Mouse (Mus musculus) ES-E14 (cell line): Measurements from ENCODE around the gene Kdm4b. TPM values are rescaled to one million over a fixed set of nuclear protein-coding genes. Genes with fewer than 3 reads are reported as not detected.

Source experiments
- DNase-seq: peaks from one replicate; pipeline ENCODE4 v3.0.0-alpha.2; 2013; ENCODE audit warnings: low read depth, low spot score
- H3K27ac ChIP-seq: 2 replicates; pipeline ENCODE4 v1.5.1; 2012; ENCODE audit warnings: low read depth, mild to moderate bottlenecking, low read length, moderate library complexity, mixed read lengths; ENCODE audit not compliant: poor library complexity, insufficient read depth, severe bottlenecking
- H3K36me3 ChIP-seq: 2 replicates; pipeline ENCODE4 v1.6.1; 2012; ENCODE audit warnings: mild to moderate bottlenecking, low read length, moderate library complexity, mixed read lengths; ENCODE audit not compliant: control insufficient read depth, poor library complexity, insufficient read depth, severe bottlenecking
- H3K4me1 ChIP-seq, 2 experiments: fragments of 150-350 bp in 1 of 2; sonication (generic) in 1 of 2; 2 replicates each; pipeline ENCODE4 v1.6.1; 2012; ENCODE audit warnings: low read length in 2 of 2, mild to moderate bottlenecking in 1 of 2, mixed read lengths in 1 of 2; ENCODE audit not compliant: control insufficient read depth in 2 of 2, insufficient read depth in 2 of 2, poor library complexity in 1 of 2
- H3K4me3 ChIP-seq, 2 experiments: fragments of 150-350 bp in 1 of 2; sonication (generic) in 1 of 2; 2 replicates each; pipeline ENCODE4 v1.5.1; 2012; ENCODE audit warnings: low read length in 2 of 2, low read depth in 1 of 2, mild to moderate bottlenecking in 1 of 2, mixed read lengths in 1 of 2; ENCODE audit not compliant: insufficient read depth in 1 of 2, poor library complexity in 1 of 2, severe bottlenecking in 1 of 2
- H3K9ac ChIP-seq: 2 replicates; pipeline ENCODE4 v1.6.1; 2012; ENCODE audit warnings: low read depth, mild to moderate bottlenecking, low read length, mixed read lengths; ENCODE audit not compliant: poor library complexity, insufficient read depth, severe bottlenecking
- H3K9me3 ChIP-seq: fragments of 150-350 bp; sonication (generic); 2 replicates; pipeline ENCODE4 v1.6.1; 2012; ENCODE audit warnings: low read depth, mild to moderate bottlenecking, low read length; ENCODE audit not compliant: control insufficient read depth, insufficient read depth
- CHD2 ChIP-seq: IDR thresholded peaks from 2 replicates; pipeline ENCODE4 v1.6.1; 2014; ENCODE audit warnings: mild to moderate bottlenecking, low read depth, low read length, inconsistent platforms
- HCFC1 ChIP-seq: IDR thresholded peaks from 2 replicates; pipeline ENCODE4 v1.6.1; 2012; ENCODE audit warnings: low read length, inconsistent platforms, borderline replicate concordance; ENCODE audit not compliant: insufficient read depth
- MAFK ChIP-seq: IDR thresholded peaks from 2 replicates; pipeline ENCODE4 v1.6.1; 2014; ENCODE audit warnings: mild to moderate bottlenecking, low read depth, low read length, inconsistent platforms; ENCODE audit not compliant: insufficient read depth
- ZC3H11A ChIP-seq: IDR thresholded peaks from 2 replicates; pipeline ENCODE4 v1.6.1; 2012; ENCODE audit warnings: low read depth, mild to moderate bottlenecking, inconsistent platforms, low read length, borderline replicate concordance
- ZNF384 ChIP-seq: IDR thresholded peaks from 2 replicates; pipeline ENCODE4 v1.6.1; 2012; ENCODE audit warnings: low read depth, low read length, inconsistent platforms
- in situ Hi-C, 2 experiments: fragments of 600-800 bp; cut with MboI; formaldehyde crosslinking; loops; one replicate each; pipeline ENCODE4 v1.15.1; 2025; ENCODE audit warnings: low sequenced_read_pairs in 2 of 2, inconsistent platforms in 1 of 2; ENCODE audit not compliant: unreplicated experiment in 2 of 2
- total RNA-seq: library from RNA; depleted of rRNA; stranded (reverse); fragments of 300-350 nt; gene quantifications from 2 replicates; pipeline ENCODE4 v1.2.3, GENCODE M21; 2012

The Kdm4b gene
- total RNA-seq, 1 experiment: 21.1 TPM

DNA sequence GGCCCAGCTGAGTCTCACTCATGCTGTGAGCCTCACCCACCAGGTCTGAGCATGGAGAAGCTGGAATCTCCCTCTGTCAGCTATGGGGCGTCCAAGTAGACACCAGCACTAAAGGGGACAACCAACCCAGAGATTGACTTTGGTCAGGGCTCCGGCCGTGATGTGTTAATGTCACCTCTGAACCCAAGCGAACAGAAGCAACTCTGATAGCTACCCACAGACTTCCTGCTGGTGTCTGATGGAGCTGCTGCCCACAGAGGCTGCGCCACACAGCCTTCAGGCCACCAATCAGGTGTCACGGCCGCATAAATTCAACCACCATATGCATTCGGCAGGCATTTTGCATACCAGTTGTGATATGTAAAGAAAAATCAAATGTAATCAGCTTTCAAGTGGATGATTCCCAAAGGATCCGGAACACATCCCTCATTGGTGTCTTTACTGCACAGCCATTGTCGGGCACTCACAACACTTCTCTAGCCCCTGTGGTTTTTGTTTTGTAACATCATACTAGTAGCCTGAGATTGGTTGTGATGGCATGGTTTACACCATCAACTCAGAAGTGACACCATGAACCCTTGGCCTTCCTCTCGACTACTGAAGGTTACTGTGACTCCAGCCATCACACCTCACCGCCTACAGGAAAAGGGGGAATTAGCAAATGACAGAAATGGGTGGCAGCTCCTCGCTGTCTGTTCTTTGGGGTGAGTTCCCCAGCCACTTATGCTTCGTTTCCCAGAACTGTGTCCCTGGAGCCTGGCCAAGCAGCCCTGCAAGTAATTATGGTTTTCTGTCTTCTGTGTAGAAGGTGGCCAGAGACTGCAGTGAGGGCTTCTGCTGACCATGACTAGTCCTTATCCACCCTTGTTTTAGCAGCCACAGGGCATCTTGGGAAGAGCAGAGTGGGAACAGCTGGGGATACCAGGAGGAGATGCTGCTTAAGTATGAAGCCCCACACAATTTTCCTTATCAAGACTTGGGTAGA is 80.3 kb downstream of the Kdm4b start:
- Histone ChIP-seq H3K9me3 (no peaks in the 10 kb centered on the region), H3K9ac (no peak overlapping the region), H3K36me3 (peaks cover 12% of the 10 kb centered on the region; the same call in 1 of the 2 replicates), H3K27ac (no peak overlapping the region), H3K4me1 (peaks cover 0 to 5% of the 10 kb centered on the region in 2 experiments; a peak in 1 of 4 replicates), H3K4me3 (no peak overlapping the region)
- in situ Hi-C loops: no loop called here
- TF ChIP-seq ZC3H11A (no peak), HCFC1 (no peak), CHD2 (no peak), MAFK (no peak), ZNF384 (no peak)
- DNase-seq: no peak

DNA sequence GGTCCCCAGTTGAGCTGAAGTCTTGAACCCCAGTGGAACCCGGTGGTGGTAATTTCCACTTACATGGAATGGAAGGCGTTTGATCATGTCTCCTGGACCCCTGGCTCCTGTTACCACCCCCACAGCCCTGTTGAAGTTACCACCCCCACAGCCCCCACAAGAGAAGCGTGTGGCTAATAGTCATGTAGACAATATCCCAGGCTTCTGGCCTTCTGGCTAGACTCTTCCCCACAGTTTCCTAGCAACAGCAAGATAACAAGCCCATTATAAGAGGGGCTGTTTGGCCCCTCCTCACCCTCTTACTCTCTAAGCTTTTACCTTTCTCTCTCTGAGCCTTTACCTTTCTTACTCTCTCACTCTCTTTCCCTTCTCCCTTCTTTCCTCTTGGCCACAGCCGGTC is 81.0 kb downstream of the Kdm4b start:
- Histone ChIP-seq H3K9me3 (no peaks in the 10 kb centered on the region), H3K36me3 (peaks cover 13% of the 10 kb centered on the region; the same call in 1 of the 2 replicates), H3K4me1 (peaks cover 0 to 5% of the 10 kb centered on the region in 2 experiments; a peak in 1 of 4 replicates), H3K27ac (no peak overlapping the region), H3K9ac (no peak overlapping the region), H3K4me3 (no peak overlapping the region)
- no peak for DNase-seq
- TF ChIP-seq CHD2 (no peak), HCFC1 (no peak), ZC3H11A (no peak), ZNF384 (no peak), MAFK (no peak)
- in situ Hi-C loops: no loop called here

DNA sequence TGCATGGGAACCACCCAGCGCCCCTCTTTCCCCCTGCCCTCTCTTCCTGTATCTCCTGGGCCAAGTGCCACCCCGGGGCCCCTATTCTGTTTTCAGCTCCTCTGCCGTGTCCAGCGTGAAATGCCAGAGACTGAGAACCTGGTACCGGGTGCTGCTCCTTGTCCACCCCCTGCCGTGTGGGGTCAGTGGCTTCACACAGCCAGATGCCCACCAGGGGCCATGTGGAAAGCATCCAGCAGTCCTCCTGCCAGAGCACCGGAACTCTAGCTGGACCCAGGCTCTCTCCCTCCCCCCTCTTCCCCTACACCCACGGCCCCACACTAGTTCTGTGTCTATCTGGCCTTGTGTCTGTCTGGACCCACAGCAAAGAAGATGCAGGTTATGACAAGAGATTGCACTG is 81.5 kb downstream of the Kdm4b start:
- Histone ChIP-seq H3K9me3 (no peaks in the 10 kb centered on the region), H3K4me3 (no peak overlapping the region), H3K36me3 (peaks cover 14% of the 10 kb centered on the region; the same call in 1 of the 2 replicates), H3K27ac (no peak overlapping the region), H3K4me1 (peaks cover 0 to 5% of the 10 kb centered on the region in 2 experiments; a peak in 1 of 4 replicates), H3K9ac (no peak overlapping the region)
- in situ Hi-C loops: no loop called here
- no peak for TF ChIP-seq CHD2
- no peak for TF ChIP-seq HCFC1
- TF ChIP-seq ZNF384: no peak
- no peak for TF ChIP-seq ZC3H11A
- no peak for TF ChIP-seq MAFK
- no peak for DNase-seq

DNA sequence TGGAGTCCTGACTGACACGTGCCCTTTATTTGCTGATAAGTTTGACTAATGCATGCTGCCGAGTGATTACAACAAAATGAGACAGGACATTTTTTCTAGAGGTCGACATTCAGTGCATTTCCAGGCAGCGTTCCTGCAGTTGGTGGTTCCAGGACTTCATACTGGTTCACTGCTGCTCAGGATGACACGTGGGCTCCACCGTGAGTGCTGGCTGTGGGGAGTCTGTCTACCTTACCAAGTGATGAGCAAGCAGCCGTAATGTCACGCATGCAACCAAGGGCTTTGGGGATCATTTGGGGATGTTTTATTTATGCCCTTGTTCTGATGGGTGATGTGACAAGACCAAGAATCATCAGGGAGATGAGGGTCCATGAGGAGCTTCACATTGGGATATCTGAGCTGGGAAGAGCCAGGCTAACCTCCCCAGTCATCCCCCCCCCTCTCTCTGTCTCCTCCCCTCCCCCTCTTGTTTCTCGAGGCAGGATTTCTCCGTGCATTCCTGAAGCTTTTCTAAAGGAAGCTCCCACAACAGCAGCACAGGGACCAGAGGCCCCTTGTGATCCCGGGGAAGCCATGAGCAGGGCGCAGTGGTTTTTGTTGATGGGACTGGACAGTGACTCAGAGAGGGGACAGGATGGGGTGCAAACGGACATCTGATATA is 83.2 kb downstream of the Kdm4b start:
- in situ Hi-C loops: no loop called here
- no peak for DNase-seq
- Histone ChIP-seq H3K4me1 (peaks cover 0 to 9% of the 10 kb centered on the region in 2 experiments; a peak in 1 of 4 replicates), H3K27ac (no peak overlapping the region), H3K4me3 (no peak overlapping the region), H3K36me3 (peaks cover 26% of the 10 kb centered on the region; the same call in 1 of the 2 replicates), H3K9me3 (no peaks in the 10 kb centered on the region), H3K9ac (no peak overlapping the region)
- no peak for TF ChIP-seq HCFC1
- no peak for TF ChIP-seq ZNF384
- TF ChIP-seq CHD2: no peak
- TF ChIP-seq ZC3H11A: no peak
- TF ChIP-seq MAFK: no peak
